Mouse (Mus musculus) heart, embryonic 12.5 days (tissue): ENCODE measurements at regions not wholly inside any gene's neighbourhood (a gene's known extent, or its start where the extent isn't known, plus 50 kb on each side); places are given as distances from the start of the nearest gene placed in this dataset.
"Not testable (repeated sequence)": the region's sequence is repeated elsewhere in the genome, so short reads cannot be mapped to it uniquely, and the experiment has no call there.

Experiments used
- ATAC-seq: fragments of 200-750 bp; cut with Nextera tagmentation; 2 replicates; pipeline ENCODE4 v1.8.0; 2017; ENCODE audit warnings: moderate TSS enrichment, moderate library complexity; ENCODE audit not compliant: insufficient number of reproducible peaks, low FRiP score
- H3K27ac ChIP-seq: fragments of 300-500 bp; sonication (generic); 2 replicates; pipeline ENCODE4 v1.5.1; 2016; ENCODE audit warnings: mild to moderate bottlenecking, moderate library complexity; ENCODE audit not compliant: poor library complexity, severe bottlenecking
- H3K27me3 ChIP-seq: fragments of 300-500 bp; sonication (generic); replicated peaks from 2 replicates; pipeline ENCODE4 v1.6.1; 2016; ENCODE audit warnings: mild to moderate bottlenecking, moderate library complexity
- H3K36me3 ChIP-seq: fragments of 300-500 bp; sonication (generic); 2 replicates; pipeline ENCODE4 v1.6.1; 2016; ENCODE audit warnings: mild to moderate bottlenecking, moderate library complexity
- H3K4me1 ChIP-seq: fragments of 300-500 bp; sonication (generic); replicated peaks from 2 replicates; pipeline ENCODE4 v1.6.1; 2016; ENCODE audit warnings: mild to moderate bottlenecking
- H3K4me2 ChIP-seq: fragments of 300-500 bp; sonication (generic); 2 replicates; pipeline ENCODE4 v1.6.1; 2016; ENCODE audit warnings: mild to moderate bottlenecking, moderate library complexity
- H3K4me3 ChIP-seq: fragments of 300-500 bp; sonication (generic); 2 replicates; pipeline ENCODE4 v1.5.1; 2016; ENCODE audit warnings: mild to moderate bottlenecking
- H3K9ac ChIP-seq: fragments of 300-500 bp; sonication (generic); 2 replicates; pipeline ENCODE4 v1.6.1; 2016; ENCODE audit warnings: mild to moderate bottlenecking, moderate library complexity
- H3K9me3 ChIP-seq: fragments of 300-500 bp; sonication (generic); replicated peaks from 2 replicates; pipeline ENCODE4 v1.6.1; 2016; ENCODE audit warnings: mild to moderate bottlenecking, moderate library complexity
- WGBS: fragments of 180-500 bp; shearing (Covaris S2); methylation state at CpG from one replicate; pipeline ENCODE4 v1.1.7; 2016; 5-methylcytosine and 5-hydroxymethylcytosine counted together

DNA sequence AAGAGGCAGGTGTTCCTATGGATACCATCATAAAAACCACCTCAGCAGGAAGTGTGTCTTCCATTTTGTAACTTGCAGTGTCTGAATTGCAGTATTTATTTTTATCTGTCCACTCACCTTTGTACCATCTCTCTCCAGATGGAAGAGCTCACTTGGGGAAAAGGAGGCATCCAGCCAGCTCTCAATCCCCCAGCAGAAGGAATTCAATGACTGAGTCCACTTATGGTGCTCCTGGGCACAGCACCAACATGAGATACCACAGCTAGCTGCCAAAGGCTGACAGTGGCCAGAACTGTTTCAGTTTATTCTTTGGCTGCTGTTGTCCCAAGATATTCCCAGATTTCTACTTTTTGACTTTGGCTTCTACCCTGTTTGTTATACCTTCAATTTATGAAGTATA lies 136.6 kb upstream of the Rps6ka3 start:
- Histone ChIP-seq H3K4me3 (no peak overlapping the region), H3K9ac (no peak overlapping the region), H3K4me2 (no peak overlapping the region), H3K4me1 (no peaks in the 10 kb centered on the region), H3K9me3 (no peaks in the 10 kb centered on the region), H3K36me3 (no peaks in the 10 kb centered on the region), H3K27ac (no peak overlapping the region), H3K27me3 (no peaks in the 10 kb centered on the region)
- no peak for ATAC-seq

DNA sequence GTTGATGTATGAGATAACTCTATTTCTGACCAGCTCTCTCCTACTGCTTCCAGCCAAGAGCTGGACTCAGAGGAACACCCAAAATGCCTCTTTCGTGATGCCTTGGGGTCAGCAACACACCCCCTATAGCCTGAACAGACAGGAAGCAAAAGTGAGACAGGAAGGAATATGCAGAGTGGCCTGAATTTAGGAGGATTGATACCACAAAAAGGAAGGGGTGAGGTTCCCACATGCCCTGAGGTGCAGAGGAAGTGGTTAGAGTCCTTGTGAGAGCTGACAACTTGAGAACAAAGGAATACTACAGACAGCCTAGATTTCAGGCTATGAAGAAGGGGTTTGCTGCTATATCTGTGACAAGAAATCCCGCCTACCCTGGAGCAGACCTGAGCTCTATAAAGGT lies 129.6 kb upstream of the Rps6ka3 start:
- no peaks in the 10 kb centered on the region for H3K27me3 ChIP-seq
- 63% methylated on average over 2 of the region's 2 CpGs for WGBS
- no peak overlapping the region for H3K27ac ChIP-seq
- no peak overlapping the region for H3K4me2 ChIP-seq
- H3K4me3 ChIP-seq = no peak overlapping the region
- no peak for ATAC-seq
- H3K9me3 ChIP-seq = no peaks in the 10 kb centered on the region
- no peaks in the 10 kb centered on the region for H3K36me3 ChIP-seq
- H3K9ac ChIP-seq = no peak overlapping the region
- H3K4me1 ChIP-seq = no peaks in the 10 kb centered on the region

DNA sequence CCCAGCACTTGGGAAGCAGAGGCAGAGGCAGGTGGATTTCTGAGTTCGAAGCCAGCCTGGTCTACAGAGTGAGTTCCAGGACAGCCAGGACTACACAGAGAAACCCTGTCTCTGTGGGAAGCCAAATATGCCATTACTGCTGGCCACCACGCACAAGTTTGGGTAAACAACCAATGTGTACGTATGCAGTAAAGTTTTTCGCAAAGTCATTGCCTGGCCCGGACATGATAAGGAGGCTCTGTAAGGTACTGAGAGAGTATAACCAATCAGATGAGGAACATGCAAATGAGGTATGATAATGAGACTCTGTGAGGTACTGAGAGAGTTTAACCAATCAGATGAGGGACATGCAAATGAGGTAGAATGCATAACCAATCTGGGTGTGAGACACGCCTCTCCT lies 99.5 kb upstream of the Rps6ka3 start:
- 86% methylated on average over 6 of the region's 6 CpGs for WGBS
- ATAC-seq = not testable (repeated sequence)

DNA sequence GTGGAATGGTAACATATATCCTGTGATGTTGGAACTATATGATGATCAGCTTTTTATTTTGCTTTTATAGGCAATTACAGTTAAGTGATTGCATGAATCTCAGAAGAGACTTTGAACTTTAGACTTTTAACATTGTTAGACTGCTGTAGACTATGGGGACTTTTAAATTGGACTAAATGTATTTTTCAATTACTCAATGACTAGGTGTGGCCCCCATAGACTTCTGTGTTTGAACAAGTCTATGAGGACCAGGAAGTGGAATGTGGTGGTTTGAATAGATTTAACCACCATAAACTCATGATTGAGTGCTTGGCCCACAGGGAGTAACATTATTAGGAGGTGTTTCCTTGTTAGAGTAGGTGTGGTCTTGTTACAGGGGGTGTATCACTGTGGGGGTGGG lies 93.9 kb upstream of the Rps6ka3 start:
- Histone ChIP-seq H3K4me1 (no peaks in the 10 kb centered on the region), H3K4me2 (no peak overlapping the region), H3K27me3 (no peaks in the 10 kb centered on the region), H3K9ac (no peak overlapping the region), H3K4me3 (no peak overlapping the region), H3K36me3 (no peaks in the 10 kb centered on the region), H3K27ac (no peak overlapping the region), H3K9me3 (no peaks in the 10 kb centered on the region)
- no peak for ATAC-seq

More for the DNA sequence above, 99.5 kb upstream of the Rps6ka3 start:
- not testable (repeated sequence) for H3K9me3 ChIP-seq, H3K27me3 ChIP-seq, H3K36me3 ChIP-seq, H3K4me1 ChIP-seq, H3K9ac ChIP-seq, H3K4me3 ChIP-seq, H3K27ac ChIP-seq, H3K4me2 ChIP-seq

DNA sequence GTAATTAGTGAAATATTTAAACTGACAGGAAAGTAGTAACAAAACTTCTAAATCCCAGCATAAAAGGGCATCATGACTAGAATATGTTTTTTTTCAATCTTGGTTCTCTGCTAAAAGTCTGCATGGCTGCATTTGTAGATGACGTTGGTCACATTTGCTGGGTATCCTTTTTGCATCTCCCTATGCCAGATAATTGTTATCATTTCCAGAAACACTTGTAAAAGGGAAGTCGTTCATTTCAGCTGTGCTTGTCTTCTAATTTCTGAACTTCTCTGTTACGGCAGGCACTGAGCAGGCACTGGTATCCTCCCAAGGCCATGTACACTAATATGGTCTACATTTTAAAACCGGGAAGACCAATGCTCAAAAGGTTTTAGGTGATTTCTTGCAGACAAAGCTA lies 69.6 kb upstream of the Rps6ka3 start:
- no peaks in the 10 kb centered on the region for H3K27me3 ChIP-seq
- H3K4me3 ChIP-seq = no peak overlapping the region
- H3K9ac ChIP-seq = no peak overlapping the region
- no peak for ATAC-seq
- H3K9me3 ChIP-seq = no peaks in the 10 kb centered on the region
- H3K36me3 ChIP-seq = no peaks in the 10 kb centered on the region
- no peak overlapping the region for H3K27ac ChIP-seq
- H3K4me2 ChIP-seq = no peak overlapping the region
- 61% methylated on average over 4 of the region's 4 CpGs for WGBS
- no peaks in the 10 kb centered on the region for H3K4me1 ChIP-seq

DNA sequence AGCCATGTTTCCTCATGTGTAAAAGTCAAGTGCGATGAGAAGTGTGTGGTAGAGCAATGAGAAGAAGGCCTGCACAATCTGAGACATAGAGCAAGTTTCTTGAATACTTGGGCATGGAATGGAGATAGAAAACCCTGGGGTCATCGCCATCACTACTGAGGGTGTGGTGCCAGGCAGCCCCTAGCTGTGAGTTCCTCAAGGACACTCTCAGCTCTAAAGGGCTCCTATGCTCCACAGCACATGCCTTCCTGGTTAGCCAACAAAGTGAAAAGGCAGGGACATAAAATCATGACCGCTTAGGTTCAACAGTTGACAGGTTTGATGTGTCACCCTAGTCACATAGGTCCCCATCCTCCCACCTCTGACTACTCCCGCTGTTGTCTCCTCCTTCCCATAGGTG lies 66.8 kb upstream of the Rps6ka3 start:
- H3K27ac ChIP-seq = no peak overlapping the region
- ATAC-seq = no peak
- H3K4me2 ChIP-seq = no peak overlapping the region
- WGBS = 77% methylated on average over 4 of the region's 4 CpGs
- no peak overlapping the region for H3K4me3 ChIP-seq
- H3K36me3 ChIP-seq = no peaks in the 10 kb centered on the region
- no peak overlapping the region for H3K9ac ChIP-seq
- no peaks in the 10 kb centered on the region for H3K27me3 ChIP-seq
- no peaks in the 10 kb centered on the region for H3K4me1 ChIP-seq
- no peaks in the 10 kb centered on the region for H3K9me3 ChIP-seq

DNA sequence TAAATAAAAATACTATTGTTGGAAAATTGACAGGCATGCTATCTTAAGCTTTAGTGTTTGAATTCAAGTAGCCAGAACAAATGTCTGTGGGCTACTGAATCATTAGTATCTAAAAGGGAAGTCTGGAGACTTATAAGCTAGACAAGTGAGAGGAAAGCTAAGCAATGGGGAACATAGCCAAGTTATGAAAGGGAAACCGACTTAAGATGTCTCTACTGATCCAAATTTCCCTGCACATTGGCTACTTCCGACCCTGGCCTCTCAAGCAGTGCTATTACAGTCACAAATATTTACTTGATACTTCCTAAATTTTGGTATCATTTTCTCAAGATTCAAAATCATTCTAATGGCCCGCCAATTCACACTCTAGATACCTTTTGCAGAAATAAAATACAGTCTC lies 65.4 kb upstream of the Rps6ka3 start:
- ATAC-seq = no peak
- no peak overlapping the region for H3K4me2 ChIP-seq
- no peaks in the 10 kb centered on the region for H3K27me3 ChIP-seq
- H3K36me3 ChIP-seq = no peaks in the 10 kb centered on the region
- no peak overlapping the region for H3K4me3 ChIP-seq
- H3K27ac ChIP-seq = no peak overlapping the region
- H3K9ac ChIP-seq = no peak overlapping the region
- no peaks in the 10 kb centered on the region for H3K9me3 ChIP-seq
- H3K4me1 ChIP-seq = no peaks in the 10 kb centered on the region
- 72% methylated on average over 3 of the region's 3 CpGs for WGBS

DNA sequence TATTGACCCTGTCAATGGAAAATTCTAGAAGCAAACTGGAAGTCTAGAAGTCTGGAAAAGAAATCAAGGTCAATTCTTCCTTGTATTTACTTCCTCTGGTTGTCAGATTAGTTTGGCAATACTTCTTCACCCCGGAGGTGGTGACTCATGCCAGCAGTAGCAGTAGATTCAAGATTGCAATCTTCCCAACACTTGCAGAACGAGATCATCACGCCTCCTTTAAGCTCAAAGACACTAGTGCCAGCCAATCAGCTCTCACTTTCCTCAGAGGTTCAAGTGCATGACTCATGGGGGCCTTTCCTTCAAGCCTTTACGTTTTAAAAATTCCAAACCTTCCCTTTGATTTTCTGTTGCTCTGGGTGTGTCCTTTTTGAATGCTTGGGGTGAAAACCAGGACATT lies 64.9 kb upstream of the Rps6ka3 start:
- Histone ChIP-seq H3K27ac (no peak overlapping the region), H3K4me2 (no peak overlapping the region), H3K4me1 (no peaks in the 10 kb centered on the region), H3K36me3 (no peaks in the 10 kb centered on the region), H3K9me3 (no peaks in the 10 kb centered on the region), H3K27me3 (no peaks in the 10 kb centered on the region), H3K9ac (no peak overlapping the region), H3K4me3 (no peak overlapping the region)
- no peak for ATAC-seq
- WGBS = 36% methylated on average over 4 of the region's 4 CpGs

DNA sequence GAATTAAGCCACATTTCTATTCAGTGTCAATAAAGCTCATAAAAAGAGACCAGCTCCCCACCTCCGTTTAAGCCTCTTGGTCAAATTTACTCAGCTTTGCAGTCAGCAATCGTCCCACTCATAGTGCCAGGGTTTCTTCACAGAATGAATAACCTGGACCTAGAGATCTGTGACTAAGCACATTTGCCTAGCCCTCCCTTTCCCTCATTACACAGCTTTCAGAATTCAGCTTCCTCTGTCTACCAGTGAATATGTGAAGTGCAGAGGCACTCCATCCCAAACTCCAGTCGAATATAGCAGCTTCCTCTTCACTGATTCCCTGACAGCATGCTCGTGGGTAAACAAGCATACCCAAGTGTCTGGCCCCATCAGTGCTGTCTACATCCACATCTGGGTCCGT lies 54.3 kb upstream of the Rps6ka3 start:
- WGBS = 62% methylated on average over 5 of the region's 5 CpGs
- H3K4me2 ChIP-seq = no peak overlapping the region
- no peaks in the 10 kb centered on the region for H3K4me1 ChIP-seq
- H3K27me3 ChIP-seq = no peaks in the 10 kb centered on the region
- H3K27ac ChIP-seq = no peak overlapping the region
- H3K9me3 ChIP-seq = no peaks in the 10 kb centered on the region
- no peak overlapping the region for H3K4me3 ChIP-seq
- no peak for ATAC-seq
- no peaks in the 10 kb centered on the region for H3K36me3 ChIP-seq
- H3K9ac ChIP-seq = no peak overlapping the region

DNA sequence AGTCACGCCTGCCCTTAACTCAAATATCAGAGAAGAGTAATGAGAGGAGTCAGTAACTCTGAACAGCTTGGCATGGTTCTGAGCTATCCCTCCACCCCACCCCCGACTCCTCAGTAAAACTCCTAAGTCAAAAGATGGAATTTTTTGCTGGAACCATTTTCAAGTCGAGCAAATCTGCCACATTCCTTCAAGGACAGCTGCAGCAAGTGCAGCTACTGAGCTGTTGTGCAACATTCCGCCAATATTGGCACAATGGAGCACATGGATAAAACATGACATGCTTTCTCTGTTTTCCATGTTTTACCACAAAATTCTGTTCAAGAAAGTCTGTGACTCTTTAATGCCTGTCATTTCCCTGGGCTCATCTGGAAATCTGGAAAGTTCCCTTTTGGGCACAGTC lies 53.1 kb upstream of the Rps6ka3 start:
- 65% methylated on average over 4 of the region's 4 CpGs for WGBS
- H3K36me3 ChIP-seq = no peaks in the 10 kb centered on the region
- no peak overlapping the region for H3K4me3 ChIP-seq
- no peak overlapping the region for H3K9ac ChIP-seq
- no peak overlapping the region for H3K4me2 ChIP-seq
- no peaks in the 10 kb centered on the region for H3K4me1 ChIP-seq
- H3K27me3 ChIP-seq = no peaks in the 10 kb centered on the region
- no peak overlapping the region for H3K27ac ChIP-seq
- H3K9me3 ChIP-seq = no peaks in the 10 kb centered on the region
- ATAC-seq = no peak

DNA sequence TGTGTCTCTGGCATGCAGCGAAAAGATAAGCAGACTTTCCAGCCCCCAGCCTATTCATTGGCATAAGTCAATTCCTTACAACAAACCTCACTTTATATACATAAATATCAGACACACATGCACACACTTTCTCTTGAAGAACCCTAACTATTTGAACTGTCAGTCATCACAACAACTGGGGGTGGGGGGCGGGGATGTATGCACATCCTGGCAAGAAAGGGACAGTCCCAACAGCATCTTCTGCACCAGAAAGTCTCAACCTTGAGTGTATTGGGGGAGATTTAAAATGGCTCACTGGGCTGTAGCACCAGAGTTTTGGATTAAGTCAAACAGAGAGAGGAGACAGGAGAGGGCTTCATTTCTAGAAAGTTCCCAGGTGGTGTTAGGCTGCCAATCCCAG lies 50.4 kb upstream of the Rps6ka3 start:
- no peak overlapping the region for H3K4me2 ChIP-seq
- no peaks in the 10 kb centered on the region for H3K27me3 ChIP-seq
- no peaks in the 10 kb centered on the region for H3K4me1 ChIP-seq
- no peak overlapping the region for H3K27ac ChIP-seq
- no peak overlapping the region for H3K4me3 ChIP-seq
- no peak for ATAC-seq
- WGBS = 81% methylated on average over 2 of the region's 2 CpGs
- H3K9me3 ChIP-seq = no peaks in the 10 kb centered on the region
- H3K36me3 ChIP-seq = no peaks in the 10 kb centered on the region
- no peak overlapping the region for H3K9ac ChIP-seq
